Mouse (Mus musculus): ENCODE data around the gene Gm10721. TPM values are rescaled to one million over a fixed set of nuclear protein-coding genes. Genes with fewer than 3 reads are reported as not detected.
"Not testable (repeated sequence)": the region's sequence is repeated elsewhere in the genome, so short reads cannot be mapped to it uniquely, and the experiment has no call there.

Gene Gm10721
- not detected in 2 replicates for polyA plus RNA-seq (2015; fragmentation: Nextera tagmentation; extraction: Ambion mirVana)

DNA sequence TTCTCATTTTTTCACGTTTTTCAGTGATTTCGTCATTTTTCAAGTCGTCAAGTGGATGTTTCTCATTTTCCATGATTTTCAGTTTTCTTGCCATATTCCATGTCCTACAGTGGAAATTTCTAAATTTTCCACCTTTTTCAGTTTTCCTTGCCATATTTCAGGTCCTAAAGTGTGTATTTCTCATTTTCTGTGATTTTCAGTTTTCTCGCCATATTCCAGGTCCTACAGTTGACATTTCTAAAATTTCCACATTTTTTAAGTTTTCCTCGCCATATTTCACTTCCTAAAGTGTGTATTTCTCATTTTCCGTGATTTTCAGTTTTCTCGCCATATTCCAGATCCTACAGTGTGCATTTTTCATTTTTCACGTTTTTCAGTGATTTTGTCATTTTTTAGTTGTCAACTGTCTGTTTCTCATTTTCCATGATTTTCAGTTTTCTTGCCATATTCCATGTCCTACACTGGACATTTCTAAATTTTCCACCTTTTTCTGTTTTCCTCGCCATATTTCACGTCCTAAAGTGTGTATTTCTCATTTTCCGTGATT is at the start of gene Gm10721:
Gm10721 (plus strand) TSS at position 408 of the 547 bp plus-strand sequence.
- WGBS, result no CpG with 5 or more reads among the region's 11 CpGs

DNA sequence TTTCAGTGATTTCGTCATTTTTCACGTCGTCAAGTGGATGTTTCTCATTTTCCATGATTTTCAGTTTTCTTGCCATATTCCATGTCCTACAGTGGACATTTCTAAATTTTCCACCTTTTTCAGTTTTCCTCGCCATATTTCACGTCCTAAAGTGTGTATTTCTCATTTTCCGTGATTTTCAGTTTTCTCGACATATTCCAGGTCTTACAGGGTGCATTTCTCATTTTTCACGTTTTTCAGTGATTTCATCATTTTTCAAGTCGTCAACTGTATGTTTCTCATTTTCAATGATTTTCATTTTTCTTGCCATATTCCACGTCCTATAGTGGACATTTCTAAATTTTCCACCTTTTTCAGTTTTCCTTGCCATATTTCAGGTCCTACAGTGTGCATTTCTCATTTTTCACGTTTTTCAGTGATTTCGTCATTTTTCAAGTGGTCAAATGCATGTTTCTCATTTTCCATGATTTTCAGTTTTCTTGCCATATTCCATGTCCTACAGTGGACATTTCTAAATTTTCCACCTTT is 12.4 kb upstream of the Gm10721 start, which contains the start of gene Gm10722:
Gm10722 (plus strand) TSS at position 478 of the 528 bp plus-strand sequence.
- not testable (repeated sequence) for H3K27me3 ChIP-seq (ENCODE audit: control insufficient read depth, insufficient read depth, low read length); H3K4me3 ChIP-seq (replicated peaks; ENCODE audit: low read length); H3K4me1 ChIP-seq (ENCODE audit: control insufficient read depth, insufficient read depth, low read length); ATAC-seq (ENCODE audit: insufficient read depth, low FRiP score); H3K27ac ChIP-seq (ENCODE audit: low read length); H3K9ac ChIP-seq (ENCODE audit: low read length); H3K4me2 ChIP-seq (ENCODE audit: low read depth, low read length); H3K36me3 ChIP-seq (ENCODE audit: control insufficient read depth, insufficient read depth, low read length); H3K9me3 ChIP-seq (replicated peaks; ENCODE audit: control insufficient read depth, low read length)
- 66% methylated on average over 12 of the region's 12 CpGs for WGBS

More for the DNA sequence above, at the start of gene Gm10721:
- not testable (repeated sequence) for H3K27ac ChIP-seq (ENCODE audit: low read length); H3K9ac ChIP-seq (ENCODE audit: low read length); H3K4me2 ChIP-seq (ENCODE audit: low read depth, low read length); H3K36me3 ChIP-seq (ENCODE audit: control insufficient read depth, insufficient read depth, low read length); H3K9me3 ChIP-seq (replicated peaks; ENCODE audit: control insufficient read depth, low read length); H3K4me3 ChIP-seq (replicated peaks; ENCODE audit: low read length); H3K4me1 ChIP-seq (ENCODE audit: control insufficient read depth, insufficient read depth, low read length); H3K27me3 ChIP-seq (ENCODE audit: control insufficient read depth, insufficient read depth, low read length)
- ATAC-seq (ENCODE audit: insufficient read depth, low FRiP score), result peak; percentile 49

DNA sequence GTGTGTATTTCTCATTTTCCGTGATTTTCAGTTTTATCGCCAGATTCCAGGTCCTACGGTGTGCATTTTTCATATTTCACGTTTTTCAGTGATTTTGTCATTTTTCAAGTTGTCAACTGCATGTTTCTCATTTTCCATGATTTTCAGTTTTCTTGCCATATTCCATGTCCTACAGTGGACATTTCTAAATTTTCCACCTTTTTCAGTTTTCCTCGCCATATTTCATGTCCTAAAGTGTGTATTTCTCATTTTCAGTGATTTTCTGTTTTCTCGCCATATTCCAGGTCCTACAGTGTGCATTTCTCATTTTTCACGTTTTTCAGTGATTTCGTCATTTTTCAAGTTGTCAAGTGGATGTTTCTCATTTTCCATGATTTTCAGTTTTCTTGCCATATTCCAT is 11.9 kb upstream of the Gm10721 start:
- not testable (repeated sequence) for H3K9ac ChIP-seq (ENCODE audit: low read length); H3K9me3 ChIP-seq (replicated peaks; ENCODE audit: control insufficient read depth, low read length); H3K27ac ChIP-seq (ENCODE audit: low read length); ATAC-seq (ENCODE audit: insufficient read depth, low FRiP score); H3K4me2 ChIP-seq (ENCODE audit: low read depth, low read length); H3K4me3 ChIP-seq (replicated peaks; ENCODE audit: low read length); H3K27me3 ChIP-seq (ENCODE audit: control insufficient read depth, insufficient read depth, low read length); H3K4me1 ChIP-seq (ENCODE audit: control insufficient read depth, insufficient read depth, low read length); H3K36me3 ChIP-seq (ENCODE audit: control insufficient read depth, insufficient read depth, low read length)
- WGBS, result 67% methylated on average over 8 of the region's 8 CpGs

GRCm38 (mm10) chr9:3001948-3002659 is 10.8 kb upstream of the Gm10721 start:
- not testable (repeated sequence) for H3K27me3 ChIP-seq (ENCODE audit: control insufficient read depth, insufficient read depth, low read length); H3K9ac ChIP-seq (ENCODE audit: low read length); H3K4me2 ChIP-seq (ENCODE audit: low read depth, low read length); H3K9me3 ChIP-seq (replicated peaks; ENCODE audit: control insufficient read depth, low read length); H3K36me3 ChIP-seq (ENCODE audit: control insufficient read depth, insufficient read depth, low read length); H3K4me3 ChIP-seq (replicated peaks; ENCODE audit: low read length); H3K27ac ChIP-seq (ENCODE audit: low read length); H3K4me1 ChIP-seq (ENCODE audit: control insufficient read depth, insufficient read depth, low read length)
- 57% methylated on average over 8 of the region's 11 CpGs for WGBS
- peak; percentile 86 for ATAC-seq (ENCODE audit: insufficient read depth, low FRiP score)

GRCm38 (mm10) chr9:3002794-3003396 is 10.0 kb upstream of the Gm10721 start, which contains the start of gene Gm11168:
Gene Gm11168 (plus strand): TSS chr9:3003346.
- H3K27me3 ChIP-seq (ENCODE audit: control insufficient read depth, insufficient read depth, low read length); H3K9me3 ChIP-seq (replicated peaks; ENCODE audit: control insufficient read depth, low read length); H3K9ac ChIP-seq (ENCODE audit: low read length); H3K36me3 ChIP-seq (ENCODE audit: control insufficient read depth, insufficient read depth, low read length); H3K4me2 ChIP-seq (ENCODE audit: low read depth, low read length); ATAC-seq (ENCODE audit: insufficient read depth, low FRiP score); H3K4me1 ChIP-seq (ENCODE audit: control insufficient read depth, insufficient read depth, low read length); H3K4me3 ChIP-seq (replicated peaks; ENCODE audit: low read length); H3K27ac ChIP-seq (ENCODE audit: low read length): not testable (repeated sequence)
- 68% methylated on average over 6 of the region's 14 CpGs for WGBS

DNA sequence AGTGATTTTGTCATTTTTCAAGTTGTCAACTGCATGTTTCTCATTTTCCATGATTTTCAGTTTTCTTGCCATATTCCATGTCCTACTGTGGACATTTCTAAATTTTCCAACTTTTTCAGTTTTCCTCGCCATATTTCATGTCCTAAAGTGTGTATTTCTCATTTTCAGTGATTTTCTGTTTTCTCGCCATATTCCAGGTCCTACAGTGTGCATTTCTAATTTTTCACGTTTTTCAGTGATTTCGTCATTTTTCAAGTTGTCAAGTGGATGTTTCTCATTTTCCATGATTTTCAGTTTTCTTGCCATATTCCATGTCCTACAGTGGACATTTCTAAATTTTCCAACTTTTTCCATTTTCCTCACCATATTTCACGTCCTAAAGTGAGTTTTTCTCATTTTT is 6.8 kb upstream of the Gm10721 start:
- H3K36me3 ChIP-seq (ENCODE audit: control insufficient read depth, insufficient read depth, low read length); ATAC-seq (ENCODE audit: insufficient read depth, low FRiP score); H3K4me2 ChIP-seq (ENCODE audit: low read depth, low read length); H3K9me3 ChIP-seq (replicated peaks; ENCODE audit: control insufficient read depth, low read length); H3K27me3 ChIP-seq (ENCODE audit: control insufficient read depth, insufficient read depth, low read length); H3K9ac ChIP-seq (ENCODE audit: low read length); H3K4me1 ChIP-seq (ENCODE audit: control insufficient read depth, insufficient read depth, low read length); H3K27ac ChIP-seq (ENCODE audit: low read length); H3K4me3 ChIP-seq (replicated peaks; ENCODE audit: low read length): not testable (repeated sequence)
- WGBS, result 87% methylated on average over 1 of the region's 5 CpGs

GRCm38 (mm10) chr9:3006636-3007035 is 6.3 kb upstream of the Gm10721 start:
- not testable (repeated sequence) for H3K27me3 ChIP-seq (ENCODE audit: control insufficient read depth, insufficient read depth, low read length); H3K4me1 ChIP-seq (ENCODE audit: control insufficient read depth, insufficient read depth, low read length); H3K9me3 ChIP-seq (replicated peaks; ENCODE audit: control insufficient read depth, low read length); H3K36me3 ChIP-seq (ENCODE audit: control insufficient read depth, insufficient read depth, low read length); H3K4me2 ChIP-seq (ENCODE audit: low read depth, low read length); H3K9ac ChIP-seq (ENCODE audit: low read length); H3K27ac ChIP-seq (ENCODE audit: low read length); H3K4me3 ChIP-seq (replicated peaks; ENCODE audit: low read length)
- 67% methylated on average over 7 of the region's 8 CpGs for WGBS
- peak; percentile 71 for ATAC-seq (ENCODE audit: insufficient read depth, low FRiP score)

GRCm38 (mm10) chr9:3007272-3007671 is 5.7 kb upstream of the Gm10721 start:
- not testable (repeated sequence) for H3K4me1 ChIP-seq (ENCODE audit: control insufficient read depth, insufficient read depth, low read length); H3K36me3 ChIP-seq (ENCODE audit: control insufficient read depth, insufficient read depth, low read length); H3K4me3 ChIP-seq (replicated peaks; ENCODE audit: low read length); H3K9ac ChIP-seq (ENCODE audit: low read length); H3K27me3 ChIP-seq (ENCODE audit: control insufficient read depth, insufficient read depth, low read length); H3K9me3 ChIP-seq (replicated peaks; ENCODE audit: control insufficient read depth, low read length); H3K27ac ChIP-seq (ENCODE audit: low read length); H3K4me2 ChIP-seq (ENCODE audit: low read depth, low read length)
- WGBS, result 75% methylated on average over 7 of the region's 9 CpGs
- 0 out of 2 replicates have a peak, but pooled peaks have one; percentile 18 for ATAC-seq (ENCODE audit: insufficient read depth, low FRiP score)

DNA sequence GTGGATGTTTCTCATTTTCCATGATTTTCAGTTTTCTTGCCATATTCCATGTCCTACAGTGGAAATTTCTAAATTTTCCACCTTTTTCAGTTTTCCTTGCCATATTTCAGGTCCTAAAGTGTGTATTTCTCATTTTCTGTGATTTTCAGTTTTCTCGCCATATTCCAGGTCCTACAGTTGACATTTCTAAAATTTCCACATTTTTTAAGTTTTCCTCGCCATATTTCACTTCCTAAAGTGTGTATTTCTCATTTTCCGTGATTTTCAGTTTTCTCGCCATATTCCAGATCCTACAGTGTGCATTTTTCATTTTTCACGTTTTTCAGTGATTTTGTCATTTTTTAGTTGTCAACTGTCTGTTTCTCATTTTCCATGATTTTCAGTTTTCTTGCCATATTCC is 3.6 kb upstream of the Gm10721 start:
- ATAC-seq (ENCODE audit: insufficient read depth, low FRiP score), result peak; percentile 46

More for the DNA sequence above, 3.6 kb upstream of the Gm10721 start:
- H3K36me3 ChIP-seq (ENCODE audit: control insufficient read depth, insufficient read depth, low read length); H3K9ac ChIP-seq (ENCODE audit: low read length); H3K9me3 ChIP-seq (replicated peaks; ENCODE audit: control insufficient read depth, low read length); H3K4me1 ChIP-seq (ENCODE audit: control insufficient read depth, insufficient read depth, low read length); H3K27me3 ChIP-seq (ENCODE audit: control insufficient read depth, insufficient read depth, low read length); H3K4me3 ChIP-seq (replicated peaks; ENCODE audit: low read length); H3K27ac ChIP-seq (ENCODE audit: low read length); H3K4me2 ChIP-seq (ENCODE audit: low read depth, low read length): not testable (repeated sequence)
- no CpG with 5 or more reads among the region's 5 CpGs for WGBS
